Mouse (Mus musculus) stomach, postnatal 0 days (tissue): ENCODE results near the gene Gm815.

Experiments
- CTCF ChIP-seq: IDR thresholded peaks from 2 replicates; pipeline ENCODE4 v1.5.1; 2016; ENCODE audit warnings: antibody characterized with exemption, low read depth, mild to moderate bottlenecking, moderate library complexity
- EP300 ChIP-seq: optimal IDR thresholded peaks from 2 replicates; pipeline ENCODE3; 2016; ENCODE audit warnings: antibody characterized with exemption

DNA sequence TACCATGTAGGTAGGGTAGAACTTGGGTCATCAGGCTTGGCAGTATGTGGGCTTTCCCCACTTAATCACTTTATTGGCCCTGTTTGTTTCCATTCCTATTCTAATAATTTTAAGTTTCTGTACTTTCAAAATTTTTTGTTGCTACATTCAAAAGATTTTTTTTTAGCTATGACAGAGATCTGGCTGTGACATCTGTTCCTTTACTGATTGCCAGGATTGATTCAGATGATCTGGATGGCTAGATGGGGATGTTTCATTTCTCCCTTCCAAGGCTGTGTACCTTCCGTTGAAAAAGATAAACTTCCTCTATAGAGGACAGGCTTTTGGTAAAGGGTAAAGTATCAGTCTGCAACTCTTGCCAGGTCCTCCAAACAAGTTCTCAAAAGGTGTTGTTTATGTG, 48.1 kb upstream of the Gm815 start:
- TF ChIP-seq CTCF (no peak), EP300 (no peak)
